Mouse (Mus musculus) embryonic facial prominence, embryonic 12.5 days (tissue): ENCODE measurements at regions not wholly inside any gene's neighbourhood (a gene's known extent, or its start where the extent isn't known, plus 50 kb on each side); places are given as distances from the start of the nearest gene placed in this dataset.

Experiments
- ATAC-seq: fragments of 200-750 bp; cut with Nextera tagmentation; 2 replicates; pipeline ENCODE4 v1.8.0; 2017; ENCODE audit not compliant: insufficient number of reproducible peaks, insufficient read depth, low FRiP score, low TSS enrichment
- H3K27ac ChIP-seq: fragments of 300-500 bp; sonication (generic); 2 replicates; pipeline ENCODE4 v1.5.1; 2016; ENCODE audit warnings: mild to moderate bottlenecking
- H3K27me3 ChIP-seq: fragments of 300-500 bp; sonication (generic); 2 replicates; pipeline ENCODE4 v1.6.1; 2016; ENCODE audit warnings: mild to moderate bottlenecking, moderate library complexity
- H3K36me3 ChIP-seq: fragments of 300-500 bp; sonication (generic); 2 replicates; pipeline ENCODE4 v1.6.1; 2016; ENCODE audit warnings: mild to moderate bottlenecking
- H3K4me1 ChIP-seq: fragments of 300-500 bp; sonication (generic); 2 replicates; pipeline ENCODE4 v1.6.1; 2016
- H3K4me2 ChIP-seq: fragments of 300-500 bp; sonication (generic); replicated peaks from 2 replicates; pipeline ENCODE4 v1.6.1; 2016; ENCODE audit warnings: mild to moderate bottlenecking, moderate library complexity
- H3K4me3 ChIP-seq: fragments of 300-500 bp; sonication (generic); 2 replicates; pipeline ENCODE4 v1.5.1; 2016; ENCODE audit warnings: mild to moderate bottlenecking
- H3K9ac ChIP-seq: fragments of 300-500 bp; sonication (generic); 2 replicates; pipeline ENCODE4 v1.6.1; 2016; ENCODE audit warnings: mild to moderate bottlenecking, moderate library complexity
- H3K9me3 ChIP-seq: fragments of 300-500 bp; sonication (generic); 2 replicates; pipeline ENCODE4 v1.6.1; 2016; ENCODE audit warnings: mild to moderate bottlenecking, moderate library complexity
- WGBS: fragments of 180-500 bp; shearing (Covaris S2); methylation state at CpG from one replicate; pipeline ENCODE4 v1.1.7; 2016; 5-methylcytosine and 5-hydroxymethylcytosine counted together

DNA sequence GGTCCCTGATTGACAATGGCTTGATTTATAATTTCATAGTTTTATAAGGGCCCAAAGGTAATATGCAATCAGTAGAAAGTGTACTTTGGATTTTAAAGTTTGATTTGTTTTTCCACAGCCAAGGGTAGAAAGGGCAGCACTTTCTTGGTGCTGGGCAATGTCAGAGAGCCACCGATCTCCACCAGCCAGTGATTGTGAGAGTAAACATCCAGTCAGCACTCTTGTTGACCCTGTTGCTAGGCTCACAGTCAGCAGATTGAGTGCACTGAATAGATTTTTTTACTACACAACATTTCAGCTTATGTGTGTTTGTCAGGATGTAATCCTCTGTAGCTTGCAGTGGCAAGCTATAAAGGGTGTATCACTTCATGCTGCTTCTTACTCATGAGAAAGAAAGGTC lies 176.3 kb downstream of the Ptger3 start:
- Histone ChIP-seq H3K9me3 (no peaks in the 10 kb centered on the region), H3K4me1 (no peaks in the 10 kb centered on the region), H3K27ac (no peak overlapping the region), H3K4me2 (no peak overlapping the region), H3K9ac (no peak overlapping the region), H3K27me3 (no peaks in the 10 kb centered on the region), H3K4me3 (no peak overlapping the region), H3K36me3 (no peaks in the 10 kb centered on the region)
- 88% methylated on average over 1 of the region's 1 CpGs for WGBS
- ATAC-seq, result no peak

- H3K27ac ChIP-seq, result no peak overlapping the region
- no peaks in the 10 kb centered on the region for H3K4me1 ChIP-seq
- WGBS, result 80% methylated on average over 1 of the region's 1 CpGs
- no peak overlapping the region for H3K4me3 ChIP-seq
- no peaks in the 10 kb centered on the region for H3K36me3 ChIP-seq
- no peak overlapping the region for H3K9ac ChIP-seq
- no peak overlapping the region for H3K4me2 ChIP-seq
- no peaks in the 10 kb centered on the region for H3K9me3 ChIP-seq
- H3K27me3 ChIP-seq, result no peaks in the 10 kb centered on the region
- ATAC-seq, result no peak
These were observed 173.1 kb downstream of the Ptger3 start for GRCm38 (mm10) chr3:157739628-157740294.

DNA sequence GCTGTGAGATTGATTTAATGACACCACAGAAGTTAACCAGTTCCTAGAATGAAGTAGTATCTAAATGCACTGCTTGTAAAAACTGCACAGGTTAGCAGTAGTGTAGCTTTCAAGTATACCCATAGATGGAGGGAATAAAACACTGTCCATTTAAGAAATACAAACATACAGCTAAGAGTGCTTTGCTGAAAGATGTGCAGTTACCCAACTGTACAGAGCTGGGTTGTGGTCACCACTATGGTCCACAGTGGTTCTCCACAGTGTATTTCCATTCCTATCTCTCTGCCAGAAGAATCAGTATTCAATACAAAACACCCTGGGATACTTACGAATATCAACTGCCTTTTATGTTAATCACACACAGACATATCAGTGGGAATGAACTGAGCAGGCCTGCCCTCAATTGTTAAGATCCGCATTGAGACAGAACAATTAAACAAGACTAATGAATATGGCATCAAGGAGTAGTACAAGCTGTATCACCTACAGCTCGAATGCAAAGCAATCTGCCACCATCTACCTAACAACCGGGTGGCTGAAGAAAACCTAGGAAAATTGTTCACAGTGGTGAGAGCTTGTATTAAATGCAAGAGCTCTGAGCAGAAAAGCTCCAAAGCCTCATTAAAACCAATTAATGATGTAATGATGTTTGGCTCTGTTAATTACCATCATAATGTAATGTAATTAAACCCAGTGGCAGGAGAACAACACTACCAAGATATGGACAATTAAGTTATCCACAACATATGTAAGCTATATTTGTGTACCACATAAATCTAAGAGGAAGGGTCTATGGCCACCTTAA lies 165.6 kb downstream of the Ptger3 start:
- Histone ChIP-seq H3K9me3 (no peaks in the 10 kb centered on the region), H3K4me1 (no peaks in the 10 kb centered on the region), H3K27ac (no peak overlapping the region), H3K27me3 (no peaks in the 10 kb centered on the region), H3K9ac (no peak overlapping the region), H3K4me2 (no peak overlapping the region), H3K4me3 (no peak overlapping the region), H3K36me3 (no peaks in the 10 kb centered on the region)
- 72% methylated on average over 4 of the region's 4 CpGs for WGBS
- ATAC-seq, result no peak

DNA sequence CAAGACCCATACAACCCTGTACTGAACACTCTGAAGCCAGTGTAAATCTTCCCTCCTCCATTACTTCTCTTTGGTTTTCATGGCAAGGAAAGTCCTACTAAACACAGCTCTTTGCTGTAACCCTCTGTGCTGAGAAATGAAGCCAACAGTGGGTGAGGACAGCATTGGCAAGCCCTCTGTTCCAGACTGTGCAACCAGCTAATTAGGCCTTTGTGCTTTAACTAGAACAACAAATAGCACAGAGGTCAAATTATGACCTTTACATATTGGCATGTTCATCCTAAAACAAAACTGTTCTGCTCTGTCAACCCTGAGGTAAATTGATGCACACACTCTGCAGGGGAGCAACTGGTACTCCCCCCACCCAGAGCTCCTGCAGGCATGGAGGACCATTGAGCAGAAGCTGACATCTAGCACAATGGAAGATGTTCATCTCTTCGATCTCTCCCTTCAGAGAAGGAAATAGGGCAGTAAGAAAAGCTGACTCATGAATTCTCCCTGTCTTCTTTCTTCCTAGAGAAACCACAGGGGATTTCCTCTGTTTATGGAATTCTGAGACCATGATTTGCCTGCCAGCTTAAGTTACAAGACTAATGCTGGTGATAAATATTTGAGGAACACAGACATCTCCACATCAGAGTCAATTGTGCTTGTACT lies 163.1 kb downstream of the Ptger3 start:
- Histone ChIP-seq H3K27me3 (no peaks in the 10 kb centered on the region), H3K4me3 (no peak overlapping the region), H3K9me3 (no peaks in the 10 kb centered on the region), H3K36me3 (no peaks in the 10 kb centered on the region), H3K27ac (no peak overlapping the region), H3K4me1 (no peaks in the 10 kb centered on the region), H3K4me2 (no peak overlapping the region), H3K9ac (no peak overlapping the region)
- 45% methylated on average over 1 of the region's 1 CpGs for WGBS
- 0 out of 2 replicates have a peak, but pooled peaks have one; percentile 35 for ATAC-seq

DNA sequence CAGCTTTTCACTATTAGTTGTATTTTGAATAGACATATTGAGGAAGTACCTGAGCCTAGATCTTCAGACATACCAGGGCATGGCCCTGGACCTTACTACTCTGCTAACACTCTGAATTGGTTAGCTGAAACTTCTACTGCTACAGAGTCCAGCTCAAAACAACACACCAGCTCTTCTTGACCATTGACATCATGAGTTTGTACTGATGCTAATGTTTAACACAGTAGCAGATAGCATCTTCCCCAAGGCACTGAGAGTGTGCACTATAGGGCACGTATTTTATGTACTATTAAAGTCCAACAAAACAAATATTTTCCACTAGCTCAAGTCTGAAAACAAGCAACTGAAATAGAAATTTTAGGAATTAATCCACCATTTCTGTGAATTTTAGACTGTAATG lies 157.8 kb downstream of the Ptger3 start:
- no peaks in the 10 kb centered on the region for H3K36me3 ChIP-seq
- 61% methylated on average over 1 of the region's 1 CpGs for WGBS
- H3K27ac ChIP-seq, result no peak overlapping the region
- no peak overlapping the region for H3K4me2 ChIP-seq
- no peaks in the 10 kb centered on the region for H3K9me3 ChIP-seq
- H3K9ac ChIP-seq, result no peak overlapping the region
- H3K27me3 ChIP-seq, result no peaks in the 10 kb centered on the region
- no peak overlapping the region for H3K4me3 ChIP-seq
- no peaks in the 10 kb centered on the region for H3K4me1 ChIP-seq
- ATAC-seq, result no peak

GRCm38 (mm10) chr3:157723184-157723583 lies 156.5 kb downstream of the Ptger3 start:
- 81% methylated on average over 5 of the region's 5 CpGs for WGBS
- no peak overlapping the region for H3K4me3 ChIP-seq
- no peak overlapping the region for H3K4me2 ChIP-seq
- no peak overlapping the region for H3K9ac ChIP-seq
- no peaks in the 10 kb centered on the region for H3K9me3 ChIP-seq
- H3K27me3 ChIP-seq, result no peaks in the 10 kb centered on the region
- H3K4me1 ChIP-seq, result no peaks in the 10 kb centered on the region
- H3K36me3 ChIP-seq, result no peaks in the 10 kb centered on the region
- no peak overlapping the region for H3K27ac ChIP-seq
- no peak for ATAC-seq

- Histone ChIP-seq H3K27me3 (no peaks in the 10 kb centered on the region), H3K36me3 (no peaks in the 10 kb centered on the region), H3K4me2 (no peak overlapping the region), H3K4me1 (no peaks in the 10 kb centered on the region), H3K27ac (no peak overlapping the region), H3K9me3 (no peaks in the 10 kb centered on the region), H3K9ac (no peak overlapping the region), H3K4me3 (no peak overlapping the region)
- WGBS, result 19% methylated on average over 7 of the region's 7 CpGs
- no peak for ATAC-seq
These were observed 150.7 kb downstream of the Ptger3 start for GRCm38 (mm10) chr3:157717313-157717921.

- Histone ChIP-seq H3K9ac (no peak overlapping the region), H3K9me3 (no peaks in the 10 kb centered on the region), H3K36me3 (no peaks in the 10 kb centered on the region), H3K4me1 (no peaks in the 10 kb centered on the region), H3K4me2 (no peak overlapping the region), H3K27me3 (no peaks in the 10 kb centered on the region), H3K4me3 (no peak overlapping the region), H3K27ac (no peak overlapping the region)
- WGBS, result 70% methylated on average over 3 of the region's 3 CpGs
- no peak for ATAC-seq
These were observed 147.3 kb downstream of the Ptger3 start for GRCm38 (mm10) chr3:157714023-157714422.

GRCm38 (mm10) chr3:157710790-157711381 lies 144.2 kb downstream of the Ptger3 start:
- Histone ChIP-seq H3K27ac (no peak overlapping the region), H3K36me3 (no peaks in the 10 kb centered on the region), H3K4me3 (no peak overlapping the region), H3K9me3 (no peaks in the 10 kb centered on the region), H3K4me1 (no peaks in the 10 kb centered on the region), H3K27me3 (no peaks in the 10 kb centered on the region), H3K4me2 (no peak overlapping the region), H3K9ac (no peak overlapping the region)
- WGBS, result 95% methylated on average over 1 of the region's 1 CpGs
- no peak for ATAC-seq

- Histone ChIP-seq H3K27me3 (no peaks in the 10 kb centered on the region), H3K9ac (no peak overlapping the region), H3K36me3 (no peaks in the 10 kb centered on the region), H3K9me3 (no peaks in the 10 kb centered on the region), H3K4me3 (no peak overlapping the region), H3K27ac (no peak overlapping the region), H3K4me1 (no peaks in the 10 kb centered on the region), H3K4me2 (no peak overlapping the region)
- ATAC-seq, result no peak
These were observed 133.3 kb downstream of the Ptger3 start for GRCm38 (mm10) chr3:157699961-157700360.

- no peak overlapping the region for H3K27ac ChIP-seq
- no peaks in the 10 kb centered on the region for H3K36me3 ChIP-seq
- H3K4me2 ChIP-seq, result no peak overlapping the region
- WGBS, result 69% methylated on average over 5 of the region's 5 CpGs
- H3K9ac ChIP-seq, result no peak overlapping the region
- H3K27me3 ChIP-seq, result no peaks in the 10 kb centered on the region
- H3K9me3 ChIP-seq, result no peaks in the 10 kb centered on the region
- H3K4me1 ChIP-seq, result no peaks in the 10 kb centered on the region
- H3K4me3 ChIP-seq, result no peak overlapping the region
- no peak for ATAC-seq
These were observed 131.8 kb downstream of the Ptger3 start for GRCm38 (mm10) chr3:157698529-157698928.
